Mouse (Mus musculus) cortical plate, adult 2 months (tissue): ENCODE measurements around the gene Jmjd8.

Experiments used
- CTCF ChIP-seq: fragments of 200-500 bp; IDR thresholded peaks from 2 replicates; pipeline ENCODE4 v1.5.1; 2011; ENCODE audit warnings: mild to moderate bottlenecking, control low read depth, low read length; ENCODE audit not compliant: insufficient read depth; ENCODE audit errors: extremely low read depth
- POLR2A ChIP-seq: fragments of 200-500 bp; IDR thresholded peaks from 2 replicates; pipeline ENCODE4 v1.6.1; 2011; ENCODE audit warnings: mild to moderate bottlenecking, low read length, control low read depth; ENCODE audit not compliant: insufficient read depth; ENCODE audit errors: extremely low read depth

DNA sequence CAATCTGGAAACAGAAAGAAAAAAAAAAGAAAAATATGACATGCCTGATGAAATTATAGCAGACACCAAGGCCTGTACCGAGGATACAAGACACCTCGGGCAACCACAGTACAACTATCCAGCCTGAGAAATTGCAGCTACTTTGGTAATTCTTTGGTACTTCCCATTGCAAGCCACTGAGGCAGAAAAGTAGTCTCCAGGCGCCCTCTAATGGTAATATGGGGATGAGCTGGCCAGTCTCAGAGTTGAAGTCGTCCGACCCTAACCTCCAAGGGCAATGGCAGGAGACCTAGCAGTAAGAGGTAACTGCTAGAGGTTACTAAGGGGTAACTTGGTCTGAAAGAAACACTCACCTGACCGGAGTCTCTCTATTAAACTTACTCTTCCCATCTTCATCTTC, 27.6 kb upstream of the Jmjd8 start:
- TF ChIP-seq CTCF: peak; percentile 84
- TF ChIP-seq POLR2A: no peak
